Mouse (Mus musculus) hindbrain, embryonic 15.5 days (tissue): ENCODE measurements around the gene Bcas3. TPM values are rescaled to one million over a fixed set of nuclear protein-coding genes. Genes with fewer than 3 reads are reported as not detected.

ENCODE experiments used
- ATAC-seq: fragments of 200-750 bp; cut with Nextera tagmentation; 2 replicates; pipeline ENCODE4 v1.8.0; 2017; ENCODE audit warnings: low read depth, moderate number of reproducible peaks, moderate TSS enrichment; ENCODE audit not compliant: low FRiP score
- H3K27ac ChIP-seq: fragments of 300-500 bp; sonication (generic); replicated peaks from 2 replicates; pipeline ENCODE4 v1.5.1; 2015; ENCODE audit warnings: mild to moderate bottlenecking, inconsistent platforms
- H3K27me3 ChIP-seq: fragments of 300-500 bp; sonication (generic); 2 replicates; pipeline ENCODE4 v1.6.1; 2015; ENCODE audit warnings: control low read depth, inconsistent platforms
- H3K36me3 ChIP-seq: fragments of 300-500 bp; sonication (generic); 2 replicates; pipeline ENCODE4 v1.6.1; 2015; ENCODE audit warnings: control low read depth, inconsistent platforms
- H3K4me1 ChIP-seq: fragments of 300-500 bp; sonication (generic); replicated peaks from 2 replicates; pipeline ENCODE4 v1.6.1; 2015; ENCODE audit warnings: control low read depth, inconsistent platforms
- H3K4me2 ChIP-seq: fragments of 300-500 bp; sonication (generic); 2 replicates; pipeline ENCODE4 v1.6.1; 2015; ENCODE audit warnings: moderate library complexity, mild to moderate bottlenecking, inconsistent platforms
- H3K4me3 ChIP-seq: fragments of 300-500 bp; sonication (generic); 2 replicates; pipeline ENCODE4 v1.5.1; 2015; ENCODE audit warnings: mild to moderate bottlenecking, inconsistent platforms
- H3K9ac ChIP-seq: fragments of 300-500 bp; sonication (generic); 2 replicates; pipeline ENCODE4 v1.6.1; 2015; ENCODE audit warnings: inconsistent platforms
- H3K9me3 ChIP-seq: fragments of 300-500 bp; sonication (generic); 2 replicates; pipeline ENCODE4 v1.6.1; 2016; ENCODE audit warnings: control low read depth, inconsistent platforms
- WGBS: fragments of 180-500 bp; shearing (Covaris S2); methylation state at CpG from one replicate; pipeline ENCODE4 v1.1.7; 2015; 5-methylcytosine and 5-hydroxymethylcytosine counted together
- polyA plus RNA-seq: library from polyadenylated mRNA; unstranded; fragments of >200 nt; fragmentation: Nextera tagmentation; extraction: Ambion mirVana; gene quantifications from 2 replicates; pipeline ENCODE4 v1.2.1, GENCODE M21; 2015

The Bcas3 gene
- polyA plus RNA-seq, 1 experiment from 2014 or later: 31.9 TPM

GRCm38 (mm10) chr11:85835753-85836522, 483.0 kb downstream of the Bcas3 start:
- Histone ChIP-seq H3K36me3 (no peaks in the 10 kb centered on the region), H3K4me2 (0 out of 2 replicates have a peak overlapping the region, but pooled peaks have one; percentile 4), H3K9ac (no peak overlapping the region), H3K27me3 (peaks cover 62% of the 10 kb centered on the region), H3K4me1 (peaks cover 29% of the 10 kb centered on the region), H3K4me3 (no peak overlapping the region), H3K9me3 (no peaks in the 10 kb centered on the region), H3K27ac (no peak overlapping the region)
- ATAC-seq: no peak
- 5% methylated on average over 16 of the region's 16 CpGs for WGBS

DNA sequence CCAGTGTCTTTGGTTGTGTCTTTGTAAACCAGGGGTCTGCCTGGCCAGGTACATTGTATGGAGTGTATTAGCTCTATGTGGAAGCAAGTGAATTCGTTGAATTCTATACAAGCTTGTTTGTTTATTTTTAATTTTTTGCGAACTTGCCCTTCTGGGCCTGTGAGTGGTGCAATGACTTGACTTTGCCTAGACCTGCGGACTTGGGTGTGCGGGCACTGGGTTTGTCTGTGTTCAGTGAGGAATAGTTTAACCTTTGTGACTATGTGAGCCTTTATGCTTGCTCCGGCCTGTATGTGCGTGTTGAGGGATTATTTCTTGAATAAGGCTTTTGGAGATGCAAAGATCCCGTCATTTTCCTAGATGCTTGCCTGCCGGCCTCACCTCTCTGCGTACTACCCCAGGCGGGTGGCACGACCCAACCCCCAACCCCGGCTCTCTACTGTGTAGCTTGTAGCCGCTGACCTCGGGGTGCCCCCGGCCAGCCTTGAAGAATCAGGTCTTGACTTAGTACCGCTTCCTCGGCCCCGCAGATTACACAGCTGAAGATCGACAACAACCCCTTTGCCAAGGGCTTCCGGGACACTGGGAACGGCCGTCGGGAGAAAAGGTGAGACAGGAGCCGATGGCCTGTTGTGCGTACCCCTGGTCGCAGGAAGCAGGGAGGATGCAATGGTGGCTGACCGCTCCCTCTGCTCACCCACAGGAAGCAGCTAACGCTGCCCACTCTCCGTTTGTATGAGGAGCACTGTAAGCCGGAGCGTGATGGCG, 483.7 kb downstream of the Bcas3 start:
- ATAC-seq: no peak
- WGBS: 2% methylated on average over 32 of the region's 32 CpGs
- H3K9me3 ChIP-seq: no peaks in the 10 kb centered on the region
- H3K36me3 ChIP-seq: no peaks in the 10 kb centered on the region
- H3K27me3 ChIP-seq: peaks cover 64% of the 10 kb centered on the region
- no peak overlapping the region for H3K27ac ChIP-seq
- no peak overlapping the region for H3K9ac ChIP-seq
- H3K4me2 ChIP-seq: no peak overlapping the region
- peaks cover 34% of the 10 kb centered on the region for H3K4me1 ChIP-seq
- H3K4me3 ChIP-seq: peak overlapping the region; percentile 7; the same call in 1 of the 2 replicates

GRCm38 (mm10) chr11:85837291-85837647, 484.3 kb downstream of the Bcas3 start:
- Histone ChIP-seq H3K4me2 (no peak overlapping the region), H3K4me3 (peak overlapping the region; percentile 7; the same call in 1 of the 2 replicates), H3K9ac (no peak overlapping the region), H3K27me3 (peaks cover 70% of the 10 kb centered on the region), H3K4me1 (peaks cover 35% of the 10 kb centered on the region), H3K9me3 (no peaks in the 10 kb centered on the region), H3K27ac (no peak overlapping the region), H3K36me3 (no peaks in the 10 kb centered on the region)
- WGBS: 2% methylated on average over 18 of the region's 18 CpGs
- no peak for ATAC-seq

DNA sequence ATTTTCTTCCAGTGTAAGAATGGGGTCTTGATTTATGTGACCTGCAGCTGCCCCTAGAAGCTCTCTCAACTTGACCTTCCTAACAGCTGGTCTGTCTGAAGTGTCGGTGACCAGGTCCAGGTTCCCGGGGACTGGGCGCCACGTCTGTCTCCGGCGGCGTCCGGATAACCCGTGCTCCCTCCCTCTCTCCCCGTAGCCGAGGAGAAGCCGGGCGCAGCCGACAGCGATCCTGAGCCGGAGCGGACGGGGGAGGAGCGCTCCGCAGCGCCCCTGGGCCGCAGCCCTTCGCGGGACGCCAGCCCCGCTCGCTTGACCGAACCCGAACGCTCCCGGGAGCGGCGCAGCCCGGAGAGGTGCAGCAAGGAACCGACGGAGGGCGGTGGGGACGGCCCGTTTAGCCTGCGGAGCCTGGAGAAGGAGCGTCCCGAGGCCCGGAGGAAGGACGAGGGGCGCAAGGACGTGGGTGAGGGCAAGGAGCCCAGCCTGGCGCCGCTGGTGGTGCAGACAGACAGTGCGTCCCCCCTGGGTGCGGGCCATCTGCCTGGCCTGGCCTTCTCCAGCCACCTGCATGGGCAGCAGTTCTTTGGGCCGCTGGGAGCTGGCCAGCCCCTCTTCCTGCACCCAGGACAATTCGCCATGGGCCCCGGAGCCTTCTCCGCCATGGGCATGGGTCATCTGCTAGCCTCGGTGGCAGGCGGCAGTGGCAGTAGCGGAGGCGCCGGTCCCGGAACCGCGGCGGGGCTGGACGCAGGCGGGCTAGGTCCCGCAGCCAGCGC, 484.9 kb downstream of the Bcas3 start:
- Histone ChIP-seq H3K4me1 (peaks cover 33% of the 10 kb centered on the region), H3K27me3 (peaks cover 75% of the 10 kb centered on the region), H3K9ac (no peak overlapping the region), H3K4me3 (peak overlapping the region; percentile 10), H3K4me2 (0 out of 2 replicates have a peak overlapping the region, but pooled peaks have one; percentile 9), H3K36me3 (no peaks in the 10 kb centered on the region), H3K27ac (no peak overlapping the region), H3K9me3 (no peaks in the 10 kb centered on the region)
- WGBS: under 1% methylated on average over 65 of the region's 67 CpGs
- no peak for ATAC-seq

DNA sequence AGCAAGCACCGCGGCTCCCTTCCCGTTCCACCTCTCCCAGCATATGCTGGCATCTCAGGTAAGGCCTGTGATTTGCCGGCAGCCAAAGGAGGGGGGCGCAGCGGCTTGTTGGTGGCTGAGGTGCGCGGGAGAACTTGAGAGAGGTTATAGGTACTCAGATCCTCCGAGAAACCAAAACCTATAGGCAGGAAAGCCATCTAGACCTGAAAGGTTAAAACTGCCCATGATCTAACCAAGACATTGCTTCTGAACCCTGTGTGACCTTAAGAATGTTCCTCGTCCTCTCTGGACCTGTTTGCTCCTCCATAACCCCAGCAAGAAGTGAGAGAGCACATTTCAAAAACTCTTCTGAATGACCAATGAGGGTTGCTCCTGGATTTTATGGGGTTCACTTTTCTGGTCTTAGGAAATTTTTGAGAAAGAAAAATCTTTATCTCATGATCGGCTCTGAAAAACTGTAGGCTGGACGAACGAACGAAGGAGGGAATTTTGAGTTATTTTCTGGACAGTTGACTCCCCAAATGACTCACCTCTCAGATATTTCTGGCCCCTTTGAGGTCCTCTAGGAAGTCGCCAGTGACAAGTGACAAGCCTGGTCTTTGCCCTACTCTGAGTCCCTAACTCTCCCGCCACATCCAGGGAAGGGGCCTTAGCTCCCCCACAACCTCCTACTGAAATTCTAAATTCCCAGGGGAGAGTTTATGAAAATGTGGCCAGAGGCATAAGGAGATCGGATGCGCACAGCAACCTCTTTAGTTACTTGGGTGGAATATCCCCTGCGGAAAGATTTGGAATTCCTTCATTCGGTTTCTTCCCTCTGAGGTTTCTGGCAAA, 485.7 kb downstream of the Bcas3 start:
- H3K4me2 ChIP-seq: no peak overlapping the region

GRCm38 (mm10) chr11:85839258-85840030, 486.5 kb downstream of the Bcas3 start:
- WGBS: 11% methylated on average over 7 of the region's 7 CpGs
- Histone ChIP-seq H3K4me2 (no peak overlapping the region), H3K4me1 (peaks cover 42% of the 10 kb centered on the region), H3K36me3 (no peaks in the 10 kb centered on the region), H3K9me3 (no peaks in the 10 kb centered on the region), H3K9ac (no peak overlapping the region), H3K27ac (no peak overlapping the region), H3K27me3 (peaks cover 83% of the 10 kb centered on the region), H3K4me3 (no peak overlapping the region)
- no peak for ATAC-seq

More for the DNA sequence above, 485.7 kb downstream of the Bcas3 start:
- no peak overlapping the region for H3K9ac ChIP-seq
- no peaks in the 10 kb centered on the region for H3K36me3 ChIP-seq
- peak overlapping the region; percentile 10 for H3K4me3 ChIP-seq
- no peak overlapping the region for H3K27ac ChIP-seq
- 8% methylated on average over 20 of the region's 20 CpGs for WGBS
- no peaks in the 10 kb centered on the region for H3K9me3 ChIP-seq
- peaks cover 83% of the 10 kb centered on the region for H3K27me3 ChIP-seq
- no peak for ATAC-seq
- peaks cover 34% of the 10 kb centered on the region for H3K4me1 ChIP-seq

DNA sequence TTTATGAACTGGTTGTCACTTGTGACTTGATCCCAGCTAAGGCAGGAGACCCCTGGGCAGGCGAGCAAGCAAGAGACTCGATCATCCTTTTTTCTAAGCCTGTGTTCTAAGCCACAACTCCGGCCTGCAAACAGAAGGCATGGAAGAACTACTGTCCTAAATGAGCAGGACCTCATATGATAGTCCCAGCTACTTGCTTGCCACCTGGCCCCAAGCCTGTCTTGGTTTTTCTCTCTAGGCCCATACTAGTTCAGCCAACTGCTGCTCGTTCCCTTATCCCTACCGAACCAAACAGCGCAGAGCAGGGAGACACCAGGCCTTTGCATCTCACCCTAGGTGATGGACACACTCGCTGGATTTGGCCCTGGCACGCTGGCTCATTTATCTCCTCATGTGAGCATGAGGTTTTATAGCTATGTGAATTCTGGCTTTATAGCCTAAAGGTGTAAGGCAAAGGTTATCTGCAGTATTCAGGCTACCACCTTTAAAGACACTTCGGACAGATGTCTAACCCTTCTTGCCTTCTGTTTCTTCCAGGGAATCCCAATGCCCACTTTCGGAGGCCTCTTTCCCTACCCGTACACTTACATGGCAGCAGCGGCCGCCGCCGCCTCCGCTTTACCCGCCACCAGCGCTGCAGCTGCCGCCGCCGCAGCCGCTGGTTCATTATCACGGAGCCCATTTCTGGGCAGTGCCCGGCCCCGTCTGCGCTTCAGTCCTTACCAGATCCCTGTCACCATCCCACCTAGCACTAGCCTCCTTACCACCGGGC, 487.2 kb downstream of the Bcas3 start:
- H3K9ac ChIP-seq: no peak overlapping the region
- peak overlapping the region; percentile 26 for H3K4me2 ChIP-seq
- WGBS: 7% methylated on average over 27 of the region's 27 CpGs
- H3K4me3 ChIP-seq: peak overlapping the region; percentile 20
- no peaks in the 10 kb centered on the region for H3K9me3 ChIP-seq
- H3K36me3 ChIP-seq: no peaks in the 10 kb centered on the region
- H3K27ac ChIP-seq: no peak overlapping the region
- no peak for ATAC-seq
- H3K27me3 ChIP-seq: peaks cover 83% of the 10 kb centered on the region
- H3K4me1 ChIP-seq: peaks cover 46% of the 10 kb centered on the region

GRCm38 (mm10) chr11:85840803-85841145, 487.8 kb downstream of the Bcas3 start:
- no peak overlapping the region for H3K27ac ChIP-seq
- peak overlapping the region; percentile 20 for H3K4me3 ChIP-seq
- 5% methylated on average over 21 of the region's 21 CpGs for WGBS
- no peak for ATAC-seq
- H3K9me3 ChIP-seq: no peaks in the 10 kb centered on the region
- H3K36me3 ChIP-seq: no peaks in the 10 kb centered on the region
- peaks cover 83% of the 10 kb centered on the region for H3K27me3 ChIP-seq
- peaks cover 46% of the 10 kb centered on the region for H3K4me1 ChIP-seq
- peak overlapping the region; percentile 26 for H3K4me2 ChIP-seq
- no peak overlapping the region for H3K9ac ChIP-seq

GRCm38 (mm10) chr11:85841211-85841681, 488.3 kb downstream of the Bcas3 start:
- no peak for ATAC-seq

GRCm38 (mm10) chr11:85841980-85842379, 489.0 kb downstream of the Bcas3 start:
- Histone ChIP-seq H3K27ac (no peak overlapping the region), H3K27me3 (peaks cover 81% of the 10 kb centered on the region), H3K9me3 (no peaks in the 10 kb centered on the region), H3K4me3 (peak overlapping the region; percentile 28), H3K4me1 (peaks cover 46% of the 10 kb centered on the region), H3K4me2 (peak overlapping the region; percentile 58), H3K9ac (0 out of 2 replicates have a peak overlapping the region, but pooled peaks have one; percentile 1), H3K36me3 (no peaks in the 10 kb centered on the region)
- peak; percentile 65; the same call in 1 of the 2 replicates for ATAC-seq
- 0% methylated on average over 31 of the region's 32 CpGs for WGBS

More at GRCm38 (mm10) chr11:85841211-85841681, 488.3 kb downstream of the Bcas3 start:
- peaks cover 46% of the 10 kb centered on the region for H3K4me1 ChIP-seq
- no peak overlapping the region; the same call in 1 of the 2 replicates for H3K4me3 ChIP-seq
- no peak overlapping the region for H3K9ac ChIP-seq
- whole genome bisulfite sequencing: 6% methylated on average over 8 of the region's 8 CpGs
- no peak overlapping the region for H3K27ac ChIP-seq
- peak overlapping the region; percentile 58; the same call in 1 of the 2 replicates for H3K4me2 ChIP-seq
- no peaks in the 10 kb centered on the region for H3K9me3 ChIP-seq
- H3K36me3 ChIP-seq: no peaks in the 10 kb centered on the region
- peaks cover 83% of the 10 kb centered on the region for H3K27me3 ChIP-seq
